Mouse (Mus musculus) olfactory bulb, adult 2 months (tissue): ENCODE measurements around the gene Fntb.

Experiments used
- CTCF ChIP-seq: fragments of 200-500 bp; IDR thresholded peaks from 2 replicates; pipeline ENCODE4 v1.5.1; 2012; ENCODE audit warnings: low read depth, mild to moderate bottlenecking, low read length, moderate library complexity; ENCODE audit not compliant: insufficient read depth
- POLR2A ChIP-seq: fragments of 200-500 bp; IDR thresholded peaks from 2 replicates; pipeline ENCODE4 v1.6.1; 2012; ENCODE audit warnings: mild to moderate bottlenecking, low read depth, low read length, moderate library complexity; ENCODE audit not compliant: insufficient read depth

GRCm38 (mm10) chr12:76819816-76820215 is 54.4 kb downstream of the Fntb start:
- TF ChIP-seq POLR2A, result no peak
- no peak for TF ChIP-seq CTCF
